Mouse (Mus musculus) CH12.LX (cell line): ENCODE measurements around the gene Slc4a5. TPM values are rescaled to one million over a fixed set of nuclear protein-coding genes. Genes with fewer than 3 reads are reported as not detected.

ENCODE experiments used
- DNase-seq: peaks from one replicate; pipeline ENCODE4 v3.0.0-alpha.2; 2013; ENCODE audit errors: extremely low read depth
- H3K27ac ChIP-seq: 2 replicates; pipeline ENCODE4 v1.5.1; 2012; ENCODE audit warnings: low read depth, mild to moderate bottlenecking, control low read depth, moderate library complexity; ENCODE audit not compliant: insufficient read depth
- H3K27me3 ChIP-seq: replicated peaks from 2 replicates; pipeline ENCODE3; 2012; ENCODE audit warnings: inconsistent platforms
- H3K36me3 ChIP-seq, 2 experiments: replicated peaks in 1 of 2; 2 replicates each; pipeline versions ENCODE3 to v1.6.1; 2012; ENCODE audit warnings: inconsistent platforms in 1 of 2, low read length in 1 of 2, mild to moderate bottlenecking in 1 of 2, mixed read lengths in 1 of 2, moderate library complexity in 1 of 2; ENCODE audit not compliant: control insufficient read depth in 1 of 2, insufficient read depth in 1 of 2
- H3K4me1 ChIP-seq, 2 experiments: 2 replicates each; pipeline ENCODE4 v1.6.1; 2012; ENCODE audit warnings: inconsistent platforms in 1 of 2, moderate library complexity in 1 of 2; ENCODE audit not compliant: insufficient read depth in 2 of 2, control insufficient read depth in 1 of 2
- H3K4me2 ChIP-seq: 2 replicates; pipeline ENCODE4 v1.6.1; 2012; ENCODE audit warnings: low read depth, mild to moderate bottlenecking, control low read depth; ENCODE audit not compliant: poor library complexity, insufficient read depth, severe bottlenecking
- H3K4me3 ChIP-seq, 3 experiments: fragments of 150-350 bp in 1 of 3; sonication (generic) in 1 of 3; replicated peaks in 1 of 3; 2 replicates each; pipeline versions ENCODE3 to v1.5.1; 2011 to 2012; ENCODE audit warnings: low read depth in 2 of 3, low read length in 2 of 3, mild to moderate bottlenecking in 2 of 3, moderate library complexity in 2 of 3, control low read depth in 1 of 3, improper control_type of control experiment in 1 of 3, inconsistent platforms in 1 of 3, mixed read lengths in 1 of 3; ENCODE audit not compliant: poor library complexity in 1 of 3
- H3K79me2 ChIP-seq: replicated peaks from 2 replicates; pipeline ENCODE4 v1.6.1; 2012; ENCODE audit warnings: mild to moderate bottlenecking, moderate library complexity; ENCODE audit not compliant: control insufficient read depth, poor library complexity, insufficient read depth, severe bottlenecking; ENCODE audit errors: extremely low read depth
- H3K9ac ChIP-seq: 2 replicates; pipeline ENCODE4 v1.6.1; 2012; ENCODE audit warnings: low read depth, mild to moderate bottlenecking, control low read depth, moderate library complexity; ENCODE audit not compliant: insufficient read depth
- H3K9me3 ChIP-seq: replicated peaks from 2 replicates; pipeline ENCODE3; 2012; ENCODE audit warnings: low read length, inconsistent platforms, mixed read lengths
- BHLHE40 ChIP-seq: IDR thresholded peaks from 2 replicates; pipeline ENCODE4 v1.6.1; 2011; ENCODE audit warnings: mild to moderate bottlenecking, low read depth, low read length, improper control_type of control experiment
- CHD2 ChIP-seq: IDR thresholded peaks from 2 replicates; pipeline ENCODE4 v1.6.1; 2011; ENCODE audit warnings: low read length, improper control_type of control experiment
- E2F4 ChIP-seq: IDR thresholded peaks from 2 replicates; pipeline ENCODE4 v1.6.1; 2011; ENCODE audit warnings: low read depth, low read length, improper control_type of control experiment; ENCODE audit not compliant: insufficient replicate concordance
- ETS1 ChIP-seq: conservative IDR thresholded peaks from 2 replicates; pipeline ENCODE4 v1.6.1; 2012; ENCODE audit warnings: low read depth, mild to moderate bottlenecking, inconsistent platforms, low read length, improper control_type of control experiment, moderate library complexity
- GABPA ChIP-seq: IDR thresholded peaks from 2 replicates; pipeline ENCODE4 v1.6.1; 2012; ENCODE audit warnings: low read depth, low read length, improper control_type of control experiment, inconsistent platforms; ENCODE audit not compliant: insufficient replicate concordance
- HCFC1 ChIP-seq: IDR thresholded peaks from 2 replicates; pipeline ENCODE4 v1.6.1; 2012; ENCODE audit warnings: low read depth, mild to moderate bottlenecking, inconsistent platforms, low read length, improper control_type of control experiment
- JUN ChIP-seq: IDR thresholded peaks from 2 replicates; pipeline ENCODE4 v1.6.1; 2011; ENCODE audit warnings: low read depth, mild to moderate bottlenecking, low read length, improper control_type of control experiment, moderate library complexity; ENCODE audit not compliant: insufficient read depth
- KAT2A ChIP-seq: IDR thresholded peaks from 2 replicates; pipeline ENCODE4 v1.6.1; 2012; ENCODE audit warnings: low read length, improper control_type of control experiment, inconsistent platforms; ENCODE audit not compliant: insufficient replicate concordance
- MAFK ChIP-seq: IDR thresholded peaks from 2 replicates; pipeline ENCODE4 v1.6.1; 2011; ENCODE audit warnings: low read length, improper control_type of control experiment; ENCODE audit not compliant: insufficient replicate concordance
- MXI1 ChIP-seq: IDR thresholded peaks from 2 replicates; pipeline ENCODE4 v1.6.1; 2011; ENCODE audit warnings: mild to moderate bottlenecking, low read depth, low read length, improper control_type of control experiment
- RAD21 ChIP-seq: IDR thresholded peaks from 2 replicates; pipeline ENCODE4 v1.6.1; 2011; ENCODE audit warnings: low read depth, mild to moderate bottlenecking, low read length, improper control_type of control experiment, moderate library complexity
- SIN3A ChIP-seq: IDR thresholded peaks from 2 replicates; pipeline ENCODE4 v1.6.1; 2012; ENCODE audit warnings: low read length, improper control_type of control experiment, inconsistent platforms
- SMC3 ChIP-seq: IDR thresholded peaks from 2 replicates; pipeline ENCODE4 v1.6.1; 2011; ENCODE audit warnings: low read depth, low read length, improper control_type of control experiment
- TBP ChIP-seq: conservative IDR thresholded peaks from 2 replicates; pipeline ENCODE4 v1.6.1; 2011; ENCODE audit warnings: low read depth, low read length, improper control_type of control experiment
- UBTF ChIP-seq: IDR thresholded peaks from 2 replicates; pipeline ENCODE4 v1.6.1; 2012; ENCODE audit warnings: low read depth, mild to moderate bottlenecking, inconsistent platforms, low read length, improper control_type of control experiment, moderate library complexity
- ZC3H11A ChIP-seq: IDR thresholded peaks from 2 replicates; pipeline ENCODE4 v1.6.1; 2012; ENCODE audit warnings: low read depth, mild to moderate bottlenecking, inconsistent platforms, low read length, improper control_type of control experiment
- ZMIZ1 ChIP-seq: IDR thresholded peaks from 2 replicates; pipeline ENCODE4 v1.6.1; 2012; ENCODE audit warnings: low read depth, mild to moderate bottlenecking, inconsistent platforms, low read length, improper control_type of control experiment
- ZNF384 ChIP-seq: IDR thresholded peaks from 2 replicates; pipeline ENCODE4 v1.6.1; 2012; ENCODE audit warnings: low read depth, low read length, improper control_type of control experiment, inconsistent platforms
- dilution Hi-C: fragments of 300-500 bp; cut with MboI; formaldehyde crosslinking; loops from 2 replicates; pipeline ENCODE4 v1.14.3; 2020; ENCODE audit warnings: low sequenced_read_pairs; ENCODE audit not compliant: extremely low pct_unique_long_range_greater_than_20kb, extremely low pct_ligation_motif_present
- in situ Hi-C: fragments of 300-500 bp; cut with MboI; formaldehyde crosslinking; loops from 3 replicates; pipeline ENCODE4 v1.14.3; 2019; ENCODE audit warnings: low sequenced_read_pairs, low pct_ligation_motif_present, low pct_unique_long_range_greater_than_20kb, mixed read lengths
- polyA plus RNA-seq: library from polyadenylated mRNA; unstranded; fragments of >175 nt; gene quantifications from 2 replicates; pipeline ENCODE4 v1.2.1, GENCODE M21; 2012; ENCODE audit warnings: low read depth; ENCODE audit not compliant: insufficient read length
- total RNA-seq, 2 experiments: library from RNA; depleted of rRNA; stranded (reverse); fragments of 300-350 nt in 1 of 2; fragments of >200 nt in 1 of 2; gene quantifications; 2 replicates each; pipeline ENCODE4 v1.2.3; 2012 to 2014

Slc4a5 gene
- total and polyA plus RNA-seq, 3 experiments: 0.13 to 0.21 TPM; not detected in 1

- peaks cover 54 to 95% of the 10 kb centered on the region in 2 experiments for H3K36me3 ChIP-seq
- TF ChIP-seq MAFK (no peak), UBTF (no peak), ZC3H11A (no peak), ZMIZ1 (no peak), TBP (no peak)
These were observed 32.7 kb upstream of the Slc4a5 start for GRCm38 (mm10) chr6:83186946-83187345.

GRCm38 (mm10) chr6:83193571-83193970, 26.1 kb upstream of the Slc4a5 start:
- TF ChIP-seq BHLHE40 (no peak), ZNF384 (no peak), HCFC1 (no peak), SIN3A (no peak), KAT2A (no peak), MXI1 (no peak), RAD21 (no peak), E2F4 (no peak), ETS1 (no peak), SMC3 (no peak), JUN (no peak), GABPA (no peak), CHD2 (no peak), MAFK (no peak)
- no peak for DNase-seq
- dilution Hi-C loops: no loop called here
- Histone ChIP-seq H3K4me1 (no peaks in the 10 kb centered on the region), H3K4me2 (no peak overlapping the region), H3K4me3 (no peak overlapping the region), H3K36me3 (peaks cover 91 to 99% of the 10 kb centered on the region in 2 experiments), H3K27me3 (no peaks in the 10 kb centered on the region), H3K9me3 (no peaks in the 10 kb centered on the region), H3K9ac (no peak overlapping the region), H3K27ac (no peak overlapping the region), H3K79me2 (no peaks in the 10 kb centered on the region)
- in situ Hi-C loops: no loop called here

More at GRCm38 (mm10) chr6:83186946-83187345, 32.7 kb upstream of the Slc4a5 start:
- dilution Hi-C loops: no loop called here
- Histone ChIP-seq H3K9ac (no peak overlapping the region), H3K4me3 (no peak overlapping the region), H3K4me2 (no peak overlapping the region), H3K9me3 (no peaks in the 10 kb centered on the region), H3K27ac (no peak overlapping the region), H3K27me3 (no peaks in the 10 kb centered on the region), H3K4me1 (no peaks in the 10 kb centered on the region), H3K79me2 (no peaks in the 10 kb centered on the region)
- in situ Hi-C loops: no loop called here
- DNase-seq: no peak
